Mouse (Mus musculus) heart, adult 2 months (tissue): ENCODE measurements around the gene Banf2.

ENCODE experiments used
- CTCF ChIP-seq: fragments of 200-600 bp; IDR thresholded peaks from 2 replicates; pipeline ENCODE4 v1.8.1; 2022; ENCODE audit warnings: antibody characterized with exemption, mild to moderate bottlenecking, moderate library complexity
- EP300 ChIP-seq: fragments of 200-500 bp; IDR thresholded peaks from 2 replicates; pipeline ENCODE4 v1.6.1; 2011; ENCODE audit warnings: low read depth, low read length, control low read depth; ENCODE audit not compliant: insufficient read depth
- POLR2A ChIP-seq: fragments of 200-500 bp; IDR thresholded peaks from 2 replicates; pipeline ENCODE4 v1.6.1; 2011; ENCODE audit warnings: mild to moderate bottlenecking, low read depth, low read length, control low read depth; ENCODE audit not compliant: insufficient read depth

DNA sequence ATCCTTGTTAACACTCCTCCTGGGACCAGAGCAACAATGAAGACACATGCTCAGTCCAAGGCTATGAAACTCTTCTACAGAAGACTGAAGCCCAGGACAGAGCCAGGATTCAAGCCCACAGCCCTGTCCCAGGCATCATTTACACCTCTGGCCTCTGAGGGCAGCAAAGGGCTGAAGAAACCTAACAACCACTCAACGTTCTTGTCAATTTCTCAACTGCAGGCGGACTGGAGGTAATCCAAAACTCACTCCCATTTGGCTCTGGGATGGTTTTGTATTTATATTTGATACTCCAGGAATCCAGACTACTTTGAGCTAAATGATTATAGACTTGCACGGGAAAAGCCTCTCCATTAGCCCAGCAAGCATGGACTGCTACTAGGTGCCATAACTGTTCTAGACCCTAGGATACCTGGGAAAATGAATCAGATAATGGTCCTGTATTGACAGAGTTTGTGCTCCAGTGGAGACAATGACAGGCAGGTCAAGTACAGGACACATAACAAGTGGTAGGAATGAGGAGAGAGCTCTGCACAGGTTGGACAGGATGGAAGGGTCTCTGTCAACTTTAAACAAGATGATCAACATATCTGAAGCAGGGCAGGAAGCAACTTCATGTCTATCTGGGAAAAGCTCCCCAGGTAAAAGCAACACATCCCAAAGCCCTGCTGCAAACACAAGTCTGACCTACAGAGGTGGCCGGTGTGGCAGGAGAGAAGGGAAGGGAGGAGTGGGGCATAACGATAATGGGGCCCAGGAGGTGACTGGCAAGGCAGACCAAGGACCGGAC is 27.5 kb upstream of the Banf2 start:
- no peak for TF ChIP-seq POLR2A
- TF ChIP-seq CTCF: peak; percentile 54
- TF ChIP-seq EP300: 0 out of 2 replicates have a peak, but pooled peaks have one; percentile 19
